Mouse (Mus musculus) heart, postnatal 10 days (tissue): Measurements from ENCODE around the gene Gm42878. TPM values are rescaled to one million over a fixed set of nuclear protein-coding genes. Genes with fewer than 3 reads are reported as not detected.
"Not testable (repeated sequence)": the region's sequence is repeated elsewhere in the genome, so short reads cannot be mapped to it uniquely, and the experiment has no call there.

Experiments
- DNase-seq, 2 experiments: peaks; one replicate each; pipeline ENCODE4 v3.0.0; 2021
- intact Hi-C: fragments of 180-260 bp; cut with DNase I; formaldehyde crosslinking; loops from one replicate; pipeline ENCODE4 v1.15.1; 2025
- total RNA-seq, 2 experiments: library from RNA; stranded (reverse); gene quantifications; 2 replicates each; pipeline ENCODE4 v1.2.3; 2021

The Gm42878 gene
- total RNA-seq, 2 experiments from 2014 or later = not detected

- intact Hi-C loops = no loop called here
- no peak for DNase-seq
Measured at GRCm38 (mm10) chr5:121503231-121503630, 42.1 kb downstream of the Gm42878 start, which contains the start of gene Adam1b. Adam1b (minus strand) TSS chr5:121503435.

- intact Hi-C loops, DNase-seq: not testable (repeated sequence)
Measured at GRCm38 (mm10) chr5:121501424-121501996, 43.8 kb downstream of the Gm42878 start.

GRCm38 (mm10) chr5:121500719-121501118 lies 44.6 kb downstream of the Gm42878 start:
- DNase-seq = no peak
- intact Hi-C loops = no loop called here

- intact Hi-C loops = no loop called here
- no peak for DNase-seq
Measured at GRCm38 (mm10) chr5:121493305-121493704, 52.0 kb downstream of the Gm42878 start.

GRCm38 (mm10) chr5:121484801-121485200 lies 60.5 kb downstream of the Gm42878 start:
- intact Hi-C loops = no loop called here
- DNase-seq = no peak

GRCm38 (mm10) chr5:121477680-121478079 lies 67.6 kb downstream of the Gm42878 start:
- intact Hi-C loops = loop anchor here (1.0 to 5.0 kb wide), 3 partner anchors 26 to 80 kb away; partner anchors contain the start of genes Naa25 and Tmem116
- DNase-seq = peak; percentile 48 to 73

- DNase-seq = no peak
- intact Hi-C loops = loop anchor here (5.0 kb wide), 2 partner anchors 34 to 79 kb away; partner anchors contain the start of gene Naa25
Measured at GRCm38 (mm10) chr5:121476040-121476439, 69.2 kb downstream of the Gm42878 start.

- intact Hi-C loops = loop anchor here (5.0 kb wide), 2 partner anchors 32 to 77 kb away; partner anchors contain the start of gene Naa25
- no peak for DNase-seq
Measured at GRCm38 (mm10) chr5:121474610-121475009, 70.7 kb downstream of the Gm42878 start.

- no peak for DNase-seq
- intact Hi-C loops = no loop called here
Measured at GRCm38 (mm10) chr5:121472411-121472810, 72.9 kb downstream of the Gm42878 start.

GRCm38 (mm10) chr5:121469566-121469965 lies 75.7 kb downstream of the Gm42878 start:
- no peak for DNase-seq
- intact Hi-C loops = no loop called here

Other genes starting within 250 kb of the Gm42878 start
- 10 to 100 TPM; 59.0 to 59.5 TPM for gene Trafd1, start 159.8 kb downstream of the Gm42878 start, total RNA-seq
- 10 to 100 TPM; 22.1 to 23.5 TPM for gene Naa25, start 147.5 kb downstream of the Gm42878 start, total RNA-seq
- gene Tmem116, start 93.6 kb downstream of the Gm42878 start, total RNA-seq = 1 to 10 TPM; 5.9 to 7.3 TPM
- gene Erp29, start 93.0 kb downstream of the Gm42878 start, total RNA-seq = 100 to 1,000 TPM; 112 TPM
- not detected for gene Adam1b, start 42.0 kb downstream of the Gm42878 start, total RNA-seq
- 1 to 10 TPM; 2.4 to 2.8 TPM for gene Adam1a, start within 50 bp of the Gm42878 start, total RNA-seq
- gene Mapkapk5, start 423 bp upstream of the Gm42878 start, total RNA-seq = 10 to 100 TPM; 56.6 to 58.1 TPM
- 100 to 1,000 TPM; 114 to 134 TPM for gene Aldh2, start 48.3 kb upstream of the Gm42878 start, total RNA-seq
- 10 to 100 TPM; 24.3 to 31.0 TPM for gene Acad12, start 73.5 kb upstream of the Gm42878 start, total RNA-seq
- 10 to 100 TPM; 13.7 to 16.0 TPM for gene Acad10, start 115.0 kb upstream of the Gm42878 start, total RNA-seq
- 10 to 100 TPM; 28.2 to 35.2 TPM for gene Brap, start 115.1 kb upstream of the Gm42878 start, total RNA-seq
- gene Atxn2, start 165.9 kb upstream of the Gm42878 start, total RNA-seq = 100 to 1,000 TPM; 173 to 177 TPM